20 mouse cellular contexts compared by ENCODE assay signal in genomic region chr17:85561006-85561405, GRCm38 (mm10). TPM values are rescaled to one million over a fixed set of nuclear protein-coding genes. Genes with fewer than 3 reads are reported as not detected.
"Had no signal": no experiment of that assay in that cellular context is flagged by ENCODE, and none has a peak within 500 bp of the region (broad histone marks: within the 10 kb centered on the region; RNA-seq: fewer than 3 reads in every experiment).

No protein-coding gene starts in this region.

- ATAC-seq: intestine, postnatal 0 days; lung, postnatal 0 days; midbrain, embryonic 13.5 days had no signal

- H3K4me2 ChIP-seq: kidney, embryonic 15.5 days; limb, embryonic 13.5 days; liver, embryonic 13.5 days; lung, embryonic 14.5 days; midbrain, embryonic 13.5 days had no signal

- H3K27ac ChIP-seq: kidney, embryonic 15.5 days; left cerebral cortex, adult 2 months; limb, embryonic 13.5 days; liver, embryonic 13.5 days; macrophage; midbrain, embryonic 13.5 days had no signal

- H3K4me3 ChIP-seq: kidney, embryonic 15.5 days; left cerebral cortex, adult 2 months; limb, embryonic 13.5 days; liver, embryonic 13.5 days; midbrain, embryonic 13.5 days had no signal

- H3K27me3 ChIP-seq: kidney, embryonic 15.5 days; liver, embryonic 13.5 days; midbrain, embryonic 13.5 days had no signal

- H3K9me3 ChIP-seq: liver, embryonic 13.5 days had no signal

- H3K36me3 ChIP-seq: kidney, embryonic 15.5 days; limb, embryonic 13.5 days; liver, embryonic 13.5 days; midbrain, embryonic 13.5 days had no signal

- DNase-seq: kidney, adult 8-10 months; kidney, postnatal 10 days; kidney, postnatal 36 days; layer of hippocampus, postnatal 36 days; liver; liver, embryonic 13.5 days; lung, embryonic 14.5 days; thymus, postnatal 25 days had no signal

- H3K4me1 ChIP-seq: kidney, embryonic 15.5 days; liver, embryonic 13.5 days; midbrain, embryonic 13.5 days had no signal

- H3K9ac ChIP-seq: kidney, embryonic 15.5 days; limb, embryonic 13.5 days; liver, embryonic 13.5 days; lung, embryonic 14.5 days; midbrain, embryonic 13.5 days had no signal

RNA-seq across cellular contexts. Expression of gene Six3, which starts 52.4 kb away (rescaled TPM):
- polyA plus RNA-seq: intestine, postnatal 0 days; kidney, embryonic 15.5 days; limb, embryonic 13.5 days; liver, embryonic 13.5 days; liver, embryonic 16.5 days; lung, embryonic 14.5 days; lung, postnatal 0 days; macrophage; neural tube, embryonic 14.5 days; small intestine, adult 2 months; stomach, embryonic 16.5 days; testis, adult 2 months had no signal
